Mouse (Mus musculus) liver, embryonic 15.5 days (tissue): ENCODE results near the gene 1600002K03Rik. TPM values are rescaled to one million over a fixed set of nuclear protein-coding genes. Genes with fewer than 3 reads are reported as not detected.
"Not testable (repeated sequence)": the region's sequence is repeated elsewhere in the genome, so short reads cannot be mapped to it uniquely, and the experiment has no call there.

Experiments
- ATAC-seq: fragments of 200-750 bp; cut with Nextera tagmentation; 2 replicates; pipeline ENCODE4 v1.8.0; 2017; ENCODE audit warnings: moderate number of reproducible peaks, mild to moderate bottlenecking, moderate library complexity; ENCODE audit not compliant: insufficient read depth
- H3K27ac ChIP-seq: fragments of 300-500 bp; sonication (generic); replicated peaks from 2 replicates; pipeline ENCODE4 v1.5.1; 2015; ENCODE audit warnings: mild to moderate bottlenecking, inconsistent platforms
- H3K27me3 ChIP-seq: fragments of 300-500 bp; sonication (generic); 2 replicates; pipeline ENCODE4 v1.6.1; 2015; ENCODE audit warnings: mild to moderate bottlenecking, inconsistent platforms
- H3K36me3 ChIP-seq: fragments of 300-500 bp; sonication (generic); replicated peaks from 2 replicates; pipeline ENCODE4 v1.6.1; 2015; ENCODE audit warnings: moderate library complexity, mild to moderate bottlenecking, inconsistent platforms
- H3K4me1 ChIP-seq: fragments of 300-500 bp; sonication (generic); replicated peaks from 2 replicates; pipeline ENCODE4 v1.6.1; 2015; ENCODE audit warnings: inconsistent platforms
- H3K4me2 ChIP-seq: fragments of 300-500 bp; sonication (generic); 2 replicates; pipeline ENCODE4 v1.6.1; 2015; ENCODE audit warnings: moderate library complexity, mild to moderate bottlenecking, inconsistent platforms
- H3K4me3 ChIP-seq: fragments of 300-500 bp; sonication (generic); replicated peaks from 2 replicates; pipeline ENCODE4 v1.5.1; 2015; ENCODE audit warnings: mild to moderate bottlenecking, inconsistent platforms
- H3K9ac ChIP-seq: fragments of 300-500 bp; sonication (generic); 2 replicates; pipeline ENCODE4 v1.6.1; 2015; ENCODE audit warnings: moderate library complexity, mild to moderate bottlenecking, inconsistent platforms
- H3K9me3 ChIP-seq: fragments of 300-500 bp; sonication (generic); replicated peaks from 2 replicates; pipeline ENCODE4 v1.6.1; 2016; ENCODE audit warnings: inconsistent platforms
- WGBS: fragments of 180-500 bp; shearing (Covaris S2); methylation state at CpG from one replicate; pipeline ENCODE4 v1.1.7; 2015; ENCODE audit warnings: mixed read lengths; ENCODE audit not compliant: insufficient replicate concordance; 5-methylcytosine and 5-hydroxymethylcytosine counted together
- polyA plus RNA-seq: library from polyadenylated mRNA; unstranded; fragments of >200 nt; fragmentation: Nextera tagmentation; extraction: Ambion mirVana; gene quantifications from 2 replicates; pipeline ENCODE4 v1.2.1, GENCODE M21; 2015

The 1600002K03Rik gene
- polyA plus RNA-seq, 1 experiment from 2014 or later = 10.1 TPM

DNA sequence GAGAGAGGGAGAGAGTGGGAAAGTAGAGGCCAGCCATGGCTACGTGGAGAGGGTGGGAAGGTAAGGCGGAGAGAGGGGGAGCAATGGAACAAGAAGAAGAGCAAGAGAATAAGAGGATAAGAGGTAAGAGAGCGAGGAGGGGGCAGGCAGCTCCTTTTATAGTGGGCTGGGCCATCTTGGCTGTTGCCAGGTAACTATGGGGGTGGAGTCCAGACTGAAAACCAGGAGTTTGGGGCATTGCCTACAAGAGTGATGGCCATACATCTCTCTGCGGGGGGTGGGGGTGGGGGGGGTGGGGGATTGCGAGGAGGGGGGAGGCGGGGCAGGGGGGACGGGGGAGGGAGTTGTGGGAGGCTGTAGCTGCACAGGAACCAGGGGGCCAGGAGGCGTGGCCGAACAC lies 47.9 kb downstream of the 1600002K03Rik start:
- no peaks in the 10 kb centered on the region for H3K36me3 ChIP-seq
- H3K9ac ChIP-seq = no peak overlapping the region
- no peak overlapping the region for H3K4me3 ChIP-seq
- no peak overlapping the region for H3K27ac ChIP-seq
- H3K27me3 ChIP-seq = peaks cover 48% of the 10 kb centered on the region
- 48% methylated on average over 7 of the region's 9 CpGs for WGBS
- no peak overlapping the region for H3K4me2 ChIP-seq
- H3K4me1 ChIP-seq = peaks cover 3% of the 10 kb centered on the region
- no peak for ATAC-seq
- no peaks in the 10 kb centered on the region for H3K9me3 ChIP-seq

DNA sequence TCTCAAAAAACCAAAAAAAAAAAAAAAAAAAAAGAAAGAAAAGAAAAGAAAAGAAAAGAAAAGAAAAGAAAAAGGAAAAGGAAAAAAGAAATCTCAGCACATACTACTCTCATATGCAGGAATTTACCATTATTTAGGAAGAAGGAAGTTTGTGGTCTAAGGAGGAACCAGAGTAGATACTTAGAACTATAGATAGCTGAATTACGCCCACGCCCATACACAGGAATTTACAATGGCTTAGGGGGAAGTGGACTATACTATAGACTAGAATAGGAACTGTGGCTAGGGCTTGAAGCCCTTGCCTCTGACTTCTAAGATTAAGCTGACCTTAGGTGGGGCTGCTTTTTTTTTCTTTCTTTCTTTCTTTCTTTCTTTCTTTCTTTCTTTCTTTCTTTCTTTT lies 50.4 kb downstream of the 1600002K03Rik start:
- H3K9me3 ChIP-seq, H3K9ac ChIP-seq, H3K36me3 ChIP-seq, H3K4me2 ChIP-seq, ATAC-seq, H3K4me3 ChIP-seq, H3K27ac ChIP-seq: not testable (repeated sequence)
- WGBS = 24% methylated on average over 2 of the region's 2 CpGs
- Histone ChIP-seq H3K4me1 (peaks cover 25% of the 10 kb centered on the region), H3K27me3 (peaks cover 39% of the 10 kb centered on the region)

Other genes starting within 250 kb of the 1600002K03Rik start
- 6.1 and 7.4 TPM in 2 replicates for gene Arid3a, start 245.9 kb upstream of the 1600002K03Rik start, polyA plus RNA-seq
- gene Wdr18, start 212.8 kb upstream of the 1600002K03Rik start, polyA plus RNA-seq = 46.3 and 48.4 TPM in 2 replicates
- 0.10 TPM in 1 of 2 replicates, not detected in the other for gene Grin3b, start 202.2 kb upstream of the 1600002K03Rik start, polyA plus RNA-seq
- 8.4 and 11.0 TPM in 2 replicates for gene Tmem259, start 188.6 kb upstream of the 1600002K03Rik start, polyA plus RNA-seq
- gene Cnn2, start 184.4 kb upstream of the 1600002K03Rik start, polyA plus RNA-seq = 44.5 and 45.5 TPM in 2 replicates
- 7.5 and 9.0 TPM in 2 replicates for gene Abca7, start 176.4 kb upstream of the 1600002K03Rik start, polyA plus RNA-seq
- 15.7 and 18.2 TPM in 2 replicates for gene Arhgap45, start 156.3 kb upstream of the 1600002K03Rik start, polyA plus RNA-seq
- gene Polr2e, start 133.1 kb upstream of the 1600002K03Rik start, polyA plus RNA-seq = 81.3 and 84.4 TPM in 2 replicates
- 603 and 658 TPM in 2 replicates for gene Gpx4, start 125.8 kb upstream of the 1600002K03Rik start, polyA plus RNA-seq
- gene Sbno2, start 67.4 kb upstream of the 1600002K03Rik start, polyA plus RNA-seq = 10.4 and 12.3 TPM in 2 replicates
- gene Stk11, start 57.1 kb upstream of the 1600002K03Rik start, polyA plus RNA-seq = 16.4 and 21.8 TPM in 2 replicates
- gene Atp5d, start 34.3 kb upstream of the 1600002K03Rik start, polyA plus RNA-seq = 291 and 300 TPM in 2 replicates
- gene Cbarp, start 32.1 kb upstream of the 1600002K03Rik start, polyA plus RNA-seq = 0.35 and 0.51 TPM in 2 replicates
- gene Midn, start 24.7 kb upstream of the 1600002K03Rik start, polyA plus RNA-seq = 2.9 and 3.1 TPM in 2 replicates
- 13.1 and 17.0 TPM in 2 replicates for gene Cirbp, start 7.0 kb upstream of the 1600002K03Rik start, polyA plus RNA-seq
- 0.56 and 0.61 TPM in 2 replicates for gene Efna2, start 6.5 kb downstream of the 1600002K03Rik start, polyA plus RNA-seq
- 16.6 and 17.0 TPM in 2 replicates for gene Mum1, start 53.5 kb downstream of the 1600002K03Rik start, polyA plus RNA-seq
- gene Ndufs7, start 76.2 kb downstream of the 1600002K03Rik start, polyA plus RNA-seq = 228 and 236 TPM in 2 replicates
- 112 and 138 TPM in 2 replicates for gene Gamt, start 88.1 kb downstream of the 1600002K03Rik start, polyA plus RNA-seq
- gene Dazap1, start 88.5 kb downstream of the 1600002K03Rik start, polyA plus RNA-seq = 26.0 and 27.2 TPM in 2 replicates
- 501 and 527 TPM in 2 replicates for gene Rps15, start 119.5 kb downstream of the 1600002K03Rik start, polyA plus RNA-seq
- 0.09 and 0.12 TPM in 2 replicates for gene Apc2, start 123.0 kb downstream of the 1600002K03Rik start, polyA plus RNA-seq
- gene 2310011J03Rik, start 147.6 kb downstream of the 1600002K03Rik start, polyA plus RNA-seq = 32.4 and 35.0 TPM in 2 replicates
- 3.9 and 4.1 TPM in 2 replicates for gene Pcsk4, start 156.6 kb downstream of the 1600002K03Rik start, polyA plus RNA-seq
- 75.6 and 92.4 TPM in 2 replicates for gene Reep6, start 157.0 kb downstream of the 1600002K03Rik start, polyA plus RNA-seq
- gene Adamtsl5, start 175.5 kb downstream of the 1600002K03Rik start, polyA plus RNA-seq = 2.2 and 2.3 TPM in 2 replicates
- 0.03 and 0.06 TPM in 2 replicates for gene Plk5, start 183.5 kb downstream of the 1600002K03Rik start, polyA plus RNA-seq
- 0.78 and 0.92 TPM in 2 replicates for gene Mex3d, start 214.7 kb downstream of the 1600002K03Rik start, polyA plus RNA-seq
- gene Mbd3, start 226.6 kb downstream of the 1600002K03Rik start, polyA plus RNA-seq = 63.2 and 74.5 TPM in 2 replicates
- gene Uqcr11, start 233.9 kb downstream of the 1600002K03Rik start, polyA plus RNA-seq = 526 and 581 TPM in 2 replicates